Comparison of ENCODE assay signal across 12 mouse cellular contexts in genomic region chr6:115344101-115344500, GRCm38 (mm10). TPM values are rescaled to one million over a fixed set of nuclear protein-coding genes. Genes with fewer than 3 reads are reported as not detected.
A peak's percentile ranks its signal among the peaks of the same experiment; 100 is the strongest.
DNase-seq lines count a peak whose midpoint lies in the region; ATAC-seq lines count a peak whose summit lies in the region.
"Had no signal": no experiment of that assay in that cellular context is flagged by ENCODE, and none has a peak within 500 bp of the region (broad histone marks: within the 10 kb centered on the region; RNA-seq: fewer than 3 reads in every experiment).

No protein-coding gene starts in this region.

- no peaks in the 10 kb centered on the region for H3K36me3 ChIP-seq in heart, embryonic 10.5 days
- no peaks in the 10 kb centered on the region for H3K36me3 ChIP-seq in lung, embryonic 16.5 days (ENCODE audit: control insufficient read depth, insufficient read depth, low read length)
- H3K36me3 ChIP-seq in heart, embryonic 15.5 days, result no peaks in the 10 kb centered on the region
- H3K36me3 ChIP-seq in liver, embryonic 16.5 days (ENCODE audit: control insufficient read depth, insufficient read depth), result no peaks in the 10 kb centered on the region
- H3K36me3 ChIP-seq: midbrain, embryonic 12.5 days; neural tube, embryonic 12.5 days had no signal

- H3K4me2 ChIP-seq in lung, embryonic 16.5 days (ENCODE audit: low read depth, low read length), result peak overlapping the region; percentile 11; the same call in 1 of the 2 replicates
- H3K4me2 ChIP-seq in heart, embryonic 15.5 days, result peak overlapping the region; percentile 33; the same call in 1 of the 2 replicates
- H3K4me2 ChIP-seq in liver, embryonic 16.5 days (ENCODE audit: low read depth, low read length), result peak overlapping the region; percentile 13; the same call in 1 of the 2 replicates
- H3K4me2 ChIP-seq: midbrain, embryonic 12.5 days; neural tube, embryonic 12.5 days had no signal

- no peak overlapping the region for H3K9ac ChIP-seq in lung, embryonic 16.5 days (ENCODE audit: low read length)
- no peak overlapping the region for H3K9ac ChIP-seq in heart, embryonic 15.5 days
- no peak overlapping the region for H3K9ac ChIP-seq in liver, embryonic 16.5 days (ENCODE audit: low read depth, low read length)
- H3K9ac ChIP-seq: midbrain, embryonic 12.5 days; neural tube, embryonic 12.5 days had no signal

- H3K4me1 ChIP-seq in heart, embryonic 10.5 days, result peaks cover 7% of the 10 kb centered on the region; the same call in 1 of the 2 replicates
- peaks cover 2% of the 10 kb centered on the region; the same call in 1 of the 2 replicates for H3K4me1 ChIP-seq in lung, embryonic 16.5 days (replicated peaks; ENCODE audit: control insufficient read depth, insufficient read depth, low read length)
- H3K4me1 ChIP-seq in heart, embryonic 15.5 days (replicated peaks), result peaks cover 4% of the 10 kb centered on the region; the same call in 1 of the 2 replicates
- H3K4me1 ChIP-seq in liver, embryonic 16.5 days (ENCODE audit: control insufficient read depth, low read depth, low read length), result no peaks in the 10 kb centered on the region; the same call in 1 of the 2 replicates

- peak; percentile 35 to 37 for DNase-seq in heart, adult 18-20 months
- DNase-seq in heart, embryonic 10.5 days (ENCODE audit: low spot score), result no peak
- DNase-seq in lung, postnatal 36 days, result no peak
- no peak for DNase-seq in ovary, adult 18-20 months (ENCODE audit: low spot score)
- DNase-seq in thymus, postnatal 25 days, result no peak
- DNase-seq: thymus, adult 18-20 months had no signal

- no peaks in the 10 kb centered on the region for H3K9me3 ChIP-seq in heart, embryonic 10.5 days
- H3K9me3 ChIP-seq in lung, embryonic 16.5 days (ENCODE audit: control insufficient read depth, low read length), result no peaks in the 10 kb centered on the region
- H3K9me3 ChIP-seq in heart, embryonic 15.5 days (replicated peaks), result no peaks in the 10 kb centered on the region
- no peaks in the 10 kb centered on the region for H3K9me3 ChIP-seq in liver, embryonic 16.5 days (replicated peaks; ENCODE audit: control insufficient read depth, low read length)
- H3K9me3 ChIP-seq: midbrain, embryonic 12.5 days; neural tube, embryonic 12.5 days had no signal

- no peak overlapping the region for H3K27ac ChIP-seq in heart, embryonic 10.5 days
- H3K27ac ChIP-seq in lung, embryonic 16.5 days (ENCODE audit: low read length), result no peak overlapping the region
- 0 out of 2 replicates have a peak overlapping the region, but pooled peaks have one; percentile 20 for H3K27ac ChIP-seq in heart, embryonic 15.5 days
- H3K27ac ChIP-seq in liver, embryonic 16.5 days (ENCODE audit: low read length), result no peak overlapping the region; the same call in 1 of the 2 replicates
- H3K27ac ChIP-seq: midbrain, embryonic 12.5 days; neural tube, embryonic 12.5 days had no signal

- ATAC-seq in lung, embryonic 16.5 days (ENCODE audit: low read depth), result no peak
- ATAC-seq in heart, embryonic 15.5 days (replicated peaks; ENCODE audit: insufficient number of reproducible peaks, insufficient read depth, low FRiP score, low read depth), result no peak
- no peak for ATAC-seq in liver, embryonic 16.5 days (ENCODE audit: low read depth)
- ATAC-seq: hindbrain, embryonic 16.5 days had no signal

- WGBS in heart, embryonic 10.5 days, result 44% methylated on average over 10 of the region's 10 CpGs
- WGBS in lung, embryonic 16.5 days, result 28% methylated on average over 10 of the region's 10 CpGs
- 44% methylated on average over 10 of the region's 10 CpGs for WGBS in heart, embryonic 15.5 days
- 38% methylated on average over 10 of the region's 10 CpGs for WGBS in liver, embryonic 16.5 days (ENCODE audit: insufficient replicate concordance)

- no peaks in the 10 kb centered on the region for H3K27me3 ChIP-seq in heart, embryonic 10.5 days (ENCODE audit: insufficient read depth, poor library complexity, severe bottlenecking)
- no peaks in the 10 kb centered on the region for H3K27me3 ChIP-seq in lung, embryonic 16.5 days (ENCODE audit: control insufficient read depth, insufficient read depth, low read depth, low read length)
- H3K27me3 ChIP-seq in heart, embryonic 15.5 days, result no peaks in the 10 kb centered on the region
- H3K27me3 ChIP-seq in liver, embryonic 16.5 days (ENCODE audit: control insufficient read depth, insufficient read depth, low read depth, low read length), result no peaks in the 10 kb centered on the region
- H3K27me3 ChIP-seq: midbrain, embryonic 12.5 days; neural tube, embryonic 12.5 days had no signal

- H3K4me3 ChIP-seq in heart, embryonic 10.5 days, result no peak overlapping the region
- H3K4me3 ChIP-seq in lung, embryonic 16.5 days (ENCODE audit: low read length), result no peak overlapping the region
- no peak overlapping the region for H3K4me3 ChIP-seq in heart, embryonic 15.5 days
- no peak overlapping the region for H3K4me3 ChIP-seq in liver, embryonic 16.5 days (ENCODE audit: low read depth, low read length)
- H3K4me3 ChIP-seq: midbrain, embryonic 12.5 days; neural tube, embryonic 12.5 days had no signal

RNA-seq across cellular contexts. Expression of gene Pparg, which starts 16.6 kb away (rescaled TPM):
- 10 to 100 TPM; 12.9 to 19.0 TPM for total RNA-seq in heart, adult 18-20 months (2021)
- polyA plus RNA-seq in heart, embryonic 10.5 days (2016; fragmentation: Nextera tagmentation; extraction: Ambion mirVana), result 0.88 and 1.3 TPM in 2 replicates
- 5.4 and 5.5 TPM in 2 replicates for polyA plus RNA-seq in lung, embryonic 16.5 days (2015; fragmentation: Nextera tagmentation; extraction: Ambion mirVana)
- polyA plus RNA-seq in heart, embryonic 15.5 days (2015; fragmentation: Nextera tagmentation; extraction: Ambion mirVana), result 2.5 and 3.7 TPM in 2 replicates
- polyA plus RNA-seq in liver, embryonic 16.5 days (2015; fragmentation: Nextera tagmentation; extraction: Ambion mirVana), result 1.5 and 1.7 TPM in 2 replicates

Comparison
In these comparisons a context has a peak if more than half of its experiments do, and no peak if none do; other contexts are left out.
1. DNase-seq: peak in heart, adult 18-20 months (2 of 2); none in heart, embryonic 10.5 days (single experiment), lung, postnatal 36 days (single experiment), ovary, adult 18-20 months (single experiment) and thymus, postnatal 25 days (single experiment).
2. Peak in every context shown above with its lines, with median percentiles within 50 percentile points of each other: H3K4me2 ChIP-seq.